Mouse (Mus musculus) colon, adult 2 months (tissue): ENCODE data around the gene Cdc42ep2. TPM values are rescaled to one million over a fixed set of nuclear protein-coding genes. Genes with fewer than 3 reads are reported as not detected.

Source experiments
- polyA plus RNA-seq: library from polyadenylated mRNA; depleted of rRNA; stranded (reverse); fragments of >200 nt; gene quantifications from 2 replicates; pipeline ENCODE4 v1.2.3, GENCODE M21; 2012; rRNA removed

The Cdc42ep2 gene
- 7.0 and 7.3 TPM in 2 replicates for polyA plus RNA-seq

GRCm38 (mm10) chr19:5924713-5925093 is at the start of gene Cdc42ep2:
TSS of gene Cdc42ep2 (minus strand) at chr19:5924816.

GRCm38 (mm10) chr19:5963883-5964562 is 39.4 kb upstream of the Cdc42ep2 start, which contains the start of gene Pola2:
TSS of gene Pola2 (minus strand) at chr19:5964202.

GRCm38 (mm10) chr19:5913007-5913719 is 11.5 kb downstream of the Cdc42ep2 start, which contains the start of gene Dpf2:
TSS of gene Dpf2 (minus strand) at chr19:5913010.

GRCm38 (mm10) chr19:5894002-5894678 is 30.5 kb downstream of the Cdc42ep2 start, which contains the start of gene Tigd3:
TSS of gene Tigd3 (minus strand) at chr19:5894149.

GRCm38 (mm10) chr19:5877618-5878361 is 46.8 kb downstream of the Cdc42ep2 start, which contains the start of gene Slc25a45:
TSS of gene Slc25a45 (plus strand) at chr19:5877808.

GRCm38 (mm10) chr19:5874969-5875480 is 49.6 kb downstream of the Cdc42ep2 start, which contains the start of gene Frmd8:
TSS of gene Frmd8 (minus strand) at chr19:5875274.

Other genes starting within 250 kb of the Cdc42ep2 start
- gene Map3k11, start 236.1 kb downstream of the Cdc42ep2 start, polyA plus RNA-seq, result 116 and 122 TPM in 2 replicates
- gene Pcnx3, start 235.9 kb downstream of the Cdc42ep2 start, polyA plus RNA-seq, result 206 and 220 TPM in 2 replicates
- gene Kcnk7, start 220.4 kb downstream of the Cdc42ep2 start, polyA plus RNA-seq, result 0.90 and 1.1 TPM in 2 replicates
- gene Ehbp1l1, start 198.5 kb downstream of the Cdc42ep2 start, polyA plus RNA-seq, result 82.2 and 84.7 TPM in 2 replicates
- 138 and 150 TPM in 2 replicates for gene Fam89b, start 195.2 kb downstream of the Cdc42ep2 start, polyA plus RNA-seq
- gene Ltbp3, start 183.9 kb downstream of the Cdc42ep2 start, polyA plus RNA-seq, result 63.8 and 65.6 TPM in 2 replicates
- 98.9 and 102 TPM in 2 replicates for gene Scyl1, start 153.4 kb downstream of the Cdc42ep2 start, polyA plus RNA-seq
- 29.7 and 32.5 TPM in 2 replicates for gene Frmd8, start 49.5 kb downstream of the Cdc42ep2 start, polyA plus RNA-seq
- gene Slc25a45, start 47.0 kb downstream of the Cdc42ep2 start, polyA plus RNA-seq, result 7.3 and 9.9 TPM in 2 replicates
- gene Tigd3, start 30.7 kb downstream of the Cdc42ep2 start, polyA plus RNA-seq, result 0.57 and 0.62 TPM in 2 replicates
- 53.4 and 61.3 TPM in 2 replicates for gene Dpf2, start 11.8 kb downstream of the Cdc42ep2 start, polyA plus RNA-seq
- 22.8 and 27.7 TPM in 2 replicates for gene Pola2, start 39.4 kb upstream of the Cdc42ep2 start, polyA plus RNA-seq
- 0.06 TPM in 1 of 2 replicates, not detected in the other for gene Slc22a20, start 61.3 kb upstream of the Cdc42ep2 start, polyA plus RNA-seq
- gene Capn1, start 91.1 kb upstream of the Cdc42ep2 start, polyA plus RNA-seq, result 69.9 and 86.7 TPM in 2 replicates
- 56.5 and 68.0 TPM in 2 replicates for gene Syvn1, start 121.8 kb upstream of the Cdc42ep2 start, polyA plus RNA-seq
- gene Mrpl49, start 133.0 kb upstream of the Cdc42ep2 start, polyA plus RNA-seq, result 11.1 and 13.7 TPM in 2 replicates
- gene Fau, start 133.0 kb upstream of the Cdc42ep2 start, polyA plus RNA-seq, result 2,245 and 2,287 TPM in 2 replicates
- gene Znhit2, start 136.4 kb upstream of the Cdc42ep2 start, polyA plus RNA-seq, result 81.0 and 86.7 TPM in 2 replicates
- gene Tm7sf2, start 143.6 kb upstream of the Cdc42ep2 start, polyA plus RNA-seq, result 68.6 and 88.1 TPM in 2 replicates
- gene Vps51, start 152.4 kb upstream of the Cdc42ep2 start, polyA plus RNA-seq, result 86.3 and 87.2 TPM in 2 replicates
- gene Tmem262, start 155.2 kb upstream of the Cdc42ep2 start, polyA plus RNA-seq, result 1.3 TPM in 1 of 2 replicates, not detected in the other
- 0.34 and 0.72 TPM in 2 replicates for gene Gm28374, start 157.4 kb upstream of the Cdc42ep2 start, polyA plus RNA-seq
- 96.4 and 116 TPM in 2 replicates for gene Zfpl1, start 160.1 kb upstream of the Cdc42ep2 start, polyA plus RNA-seq
- gene Cdca5, start 160.2 kb upstream of the Cdc42ep2 start, polyA plus RNA-seq, result 3.2 and 4.1 TPM in 2 replicates
- not detected in 2 replicates for gene AC131692.1, start 169.6 kb upstream of the Cdc42ep2 start, polyA plus RNA-seq
- gene Naaladl1, start 181.0 kb upstream of the Cdc42ep2 start, polyA plus RNA-seq, result 17.8 and 47.8 TPM in 2 replicates
- gene Sac3d1, start 193.8 kb upstream of the Cdc42ep2 start, polyA plus RNA-seq, result 60.1 and 60.7 TPM in 2 replicates
- gene Snx15, start 203.5 kb upstream of the Cdc42ep2 start, polyA plus RNA-seq, result 59.0 and 65.6 TPM in 2 replicates
- 60.8 and 73.8 TPM in 2 replicates for gene Batf2, start 216.2 kb upstream of the Cdc42ep2 start, polyA plus RNA-seq
- gene Arl2, start 216.7 kb upstream of the Cdc42ep2 start, polyA plus RNA-seq, result 95.4 and 114 TPM in 2 replicates